Mouse (Mus musculus): ENCODE results near the gene Ece2. TPM values are rescaled to one million over a fixed set of nuclear protein-coding genes. Genes with fewer than 3 reads are reported as not detected.

Ece2 gene
- polyA plus RNA-seq (2014; fragmentation: Nextera tagmentation; extraction: Ambion mirVana), result 3.3 and 5.0 TPM in 2 replicates

- peaks cover 9% of the 10 kb centered on the region; the same call in 1 of the 2 replicates for H3K4me1 ChIP-seq (ENCODE audit: control insufficient read depth, insufficient read depth, low read length)
- peak; percentile 11 for DNase-seq (ENCODE audit: low spot score)
Measured at GRCm38 (mm10) chr16:20629731-20630634, at the start of gene Ece2. TSS of gene Ece2 (plus strand) at chr16:20629828.

GRCm38 (mm10) chr16:20589366-20589938 lies 40.2 kb upstream of the Ece2 start, which contains the start of gene Vwa5b2:
TSS of gene Vwa5b2 (plus strand) at chr16:20589471.
- peak; percentile 25 for DNase-seq (ENCODE audit: low spot score)
- Histone ChIP-seq H3K27me3 (replicated peaks; ENCODE audit: control insufficient read depth, insufficient read depth, low read length) (peaks cover 62% of the 10 kb centered on the region), H3K9me3 (ENCODE audit: control insufficient read depth, low read length) (no peaks in the 10 kb centered on the region), H3K9ac (ENCODE audit: low read depth, low read length) (peak within 1 kb of the TSS; percentile 56), H3K27ac (replicated peaks; ENCODE audit: low read depth, low read length) (no peak within 1 kb of the TSS), H3K4me1 (ENCODE audit: control insufficient read depth, insufficient read depth, low read length) (no peaks in the 10 kb centered on the region), H3K36me3 (ENCODE audit: control insufficient read depth, insufficient read depth, low read length) (no peaks in the 10 kb centered on the region), H3K4me3 (ENCODE audit: low read depth, low read length) (peak within 1 kb of the TSS; percentile 54), H3K4me2 (ENCODE audit: low read depth, low read length) (peak within 1 kb of the TSS; percentile 79)
- ATAC-seq (ENCODE audit: low read depth), result peak; percentile 63
- WGBS, result under 1% methylated on average over 22 of the region's 24 CpGs

More at GRCm38 (mm10) chr16:20629731-20630634, at the start of gene Ece2:
- 6% methylated on average over 45 of the region's 54 CpGs for WGBS
- peak within 1 kb of the TSS; percentile 92 for H3K4me2 ChIP-seq (ENCODE audit: low read depth, low read length)
- no peak within 1 kb of the TSS for H3K27ac ChIP-seq (replicated peaks; ENCODE audit: low read depth, low read length)
- H3K9me3 ChIP-seq (ENCODE audit: control insufficient read depth, low read length), result no peaks in the 10 kb centered on the region
- H3K4me3 ChIP-seq (ENCODE audit: low read depth, low read length), result peak within 1 kb of the TSS; percentile 57
- H3K27me3 ChIP-seq (replicated peaks; ENCODE audit: control insufficient read depth, insufficient read depth, low read length), result peaks cover 3% of the 10 kb centered on the region; the same call in 1 of the 2 replicates
- peak; percentile 71 for ATAC-seq (ENCODE audit: low read depth)
- H3K36me3 ChIP-seq (ENCODE audit: control insufficient read depth, insufficient read depth, low read length), result 0 out of 2 replicates have a peak, but pooled peaks cover 3% of the 10 kb centered on the region
- H3K9ac ChIP-seq (ENCODE audit: low read depth, low read length), result peak within 1 kb of the TSS; percentile 78

- under 1% methylated on average over 20 of the region's 39 CpGs for WGBS
Measured at GRCm38 (mm10) chr16:20589939-20590679, 39.5 kb upstream of the Ece2 start.

GRCm38 (mm10) chr16:20590680-20591038 lies 39.0 kb upstream of the Ece2 start:
- peak; percentile 16; the same call in 1 of the 2 replicates for ATAC-seq (ENCODE audit: low read depth)
- DNase-seq (ENCODE audit: low spot score), result no peak
- WGBS, result 2% methylated on average over 16 of the region's 17 CpGs
- peak overlapping the region; percentile 54 for H3K4me3 ChIP-seq (ENCODE audit: low read depth, low read length)
- no peaks in the 10 kb centered on the region for H3K9me3 ChIP-seq (ENCODE audit: control insufficient read depth, low read length)
- H3K27ac ChIP-seq (replicated peaks; ENCODE audit: low read depth, low read length), result no peak overlapping the region
- H3K4me2 ChIP-seq (ENCODE audit: low read depth, low read length), result peak overlapping the region; percentile 79
- H3K9ac ChIP-seq (ENCODE audit: low read depth, low read length), result no peak overlapping the region
- H3K4me1 ChIP-seq (ENCODE audit: control insufficient read depth, insufficient read depth, low read length), result no peaks in the 10 kb centered on the region
- H3K36me3 ChIP-seq (ENCODE audit: control insufficient read depth, insufficient read depth, low read length), result no peaks in the 10 kb centered on the region
- peaks cover 63% of the 10 kb centered on the region for H3K27me3 ChIP-seq (replicated peaks; ENCODE audit: control insufficient read depth, insufficient read depth, low read length)

More at GRCm38 (mm10) chr16:20589939-20590679, 39.5 kb upstream of the Ece2 start:
- Histone ChIP-seq H3K27me3 (replicated peaks; ENCODE audit: control insufficient read depth, insufficient read depth, low read length) (peaks cover 63% of the 10 kb centered on the region), H3K4me2 (ENCODE audit: low read depth, low read length) (peak overlapping the region; percentile 79), H3K9me3 (ENCODE audit: control insufficient read depth, low read length) (no peaks in the 10 kb centered on the region), H3K36me3 (ENCODE audit: control insufficient read depth, insufficient read depth, low read length) (no peaks in the 10 kb centered on the region), H3K9ac (ENCODE audit: low read depth, low read length) (peak overlapping the region; percentile 56), H3K4me3 (ENCODE audit: low read depth, low read length) (peak overlapping the region; percentile 54), H3K4me1 (ENCODE audit: control insufficient read depth, insufficient read depth, low read length) (no peaks in the 10 kb centered on the region), H3K27ac (replicated peaks; ENCODE audit: low read depth, low read length) (no peak overlapping the region)
- ATAC-seq (ENCODE audit: low read depth) (peak; percentile 87), DNase-seq (ENCODE audit: low spot score) (peak; percentile 62)

GRCm38 (mm10) chr16:20591076-20591705 lies 38.4 kb upstream of the Ece2 start:
- DNase-seq (ENCODE audit: low spot score) (no peak), ATAC-seq (ENCODE audit: low read depth) (no peak; the same call in 1 of the 2 replicates)
- H3K4me2 ChIP-seq (ENCODE audit: low read depth, low read length), result peak overlapping the region; percentile 79
- peak overlapping the region; percentile 54 for H3K4me3 ChIP-seq (ENCODE audit: low read depth, low read length)
- peaks cover 63% of the 10 kb centered on the region for H3K27me3 ChIP-seq (replicated peaks; ENCODE audit: control insufficient read depth, insufficient read depth, low read length)
- H3K9ac ChIP-seq (ENCODE audit: low read depth, low read length), result no peak overlapping the region
- H3K27ac ChIP-seq (replicated peaks; ENCODE audit: low read depth, low read length), result no peak overlapping the region
- 5% methylated on average over 27 of the region's 48 CpGs for WGBS
- no peaks in the 10 kb centered on the region for H3K36me3 ChIP-seq (ENCODE audit: control insufficient read depth, insufficient read depth, low read length)
- no peaks in the 10 kb centered on the region for H3K9me3 ChIP-seq (ENCODE audit: control insufficient read depth, low read length)
- no peaks in the 10 kb centered on the region for H3K4me1 ChIP-seq (ENCODE audit: control insufficient read depth, insufficient read depth, low read length)

GRCm38 (mm10) chr16:20595060-20595673 lies 34.5 kb upstream of the Ece2 start:
- no peaks in the 10 kb centered on the region for H3K4me1 ChIP-seq (ENCODE audit: control insufficient read depth, insufficient read depth, low read length)
- peaks cover 39% of the 10 kb centered on the region for H3K27me3 ChIP-seq (replicated peaks; ENCODE audit: control insufficient read depth, insufficient read depth, low read length)
- H3K9me3 ChIP-seq (ENCODE audit: control insufficient read depth, low read length), result no peaks in the 10 kb centered on the region
- no peak overlapping the region for H3K4me3 ChIP-seq (ENCODE audit: low read depth, low read length)
- H3K4me2 ChIP-seq (ENCODE audit: low read depth, low read length), result no peak overlapping the region
- ATAC-seq (ENCODE audit: low read depth) (no peak), DNase-seq (ENCODE audit: low spot score) (no peak)
- H3K36me3 ChIP-seq (ENCODE audit: control insufficient read depth, insufficient read depth, low read length), result no peaks in the 10 kb centered on the region
- WGBS, result 73% methylated on average over 7 of the region's 7 CpGs
- H3K27ac ChIP-seq (replicated peaks; ENCODE audit: low read depth, low read length), result no peak overlapping the region
- no peak overlapping the region for H3K9ac ChIP-seq (ENCODE audit: low read depth, low read length)

GRCm38 (mm10) chr16:20595737-20596136 lies 33.9 kb upstream of the Ece2 start:
- ATAC-seq (ENCODE audit: low read depth), result no peak
- no peak overlapping the region for H3K9ac ChIP-seq (ENCODE audit: low read depth, low read length)
- H3K36me3 ChIP-seq (ENCODE audit: control insufficient read depth, insufficient read depth, low read length), result no peaks in the 10 kb centered on the region
- no peaks in the 10 kb centered on the region for H3K4me1 ChIP-seq (ENCODE audit: control insufficient read depth, insufficient read depth, low read length)
- peaks cover 34% of the 10 kb centered on the region for H3K27me3 ChIP-seq (replicated peaks; ENCODE audit: control insufficient read depth, insufficient read depth, low read length)
- H3K4me2 ChIP-seq (ENCODE audit: low read depth, low read length), result no peak overlapping the region
- H3K4me3 ChIP-seq (ENCODE audit: low read depth, low read length), result no peak overlapping the region
- no peak for DNase-seq (ENCODE audit: low spot score)
- no peaks in the 10 kb centered on the region for H3K9me3 ChIP-seq (ENCODE audit: control insufficient read depth, low read length)
- WGBS, result 92% methylated on average over 4 of the region's 4 CpGs
- H3K27ac ChIP-seq (replicated peaks; ENCODE audit: low read depth, low read length), result no peak overlapping the region

Measured in embryonic facial prominence, embryonic 14.5 days (tissue).